Mouse (Mus musculus) macrophage (primary cell): ENCODE data around the gene Prss54. TPM values are rescaled to one million over a fixed set of nuclear protein-coding genes. Genes with fewer than 3 reads are reported as not detected.

Experiments used
- H3K27ac ChIP-seq: fragments of 350-480 bp; formaldehyde crosslinking; 2 replicates; pipeline ENCODE4 v1.9.0; 2021
- H3K36me3 ChIP-seq: fragments of 350-480 bp; formaldehyde crosslinking; 2 replicates; pipeline ENCODE4 v1.9.0; 2021; ENCODE audit errors: inconsistent target
- H3K4me3 ChIP-seq: fragments of 350-480 bp; formaldehyde crosslinking; 2 replicates; pipeline ENCODE4 v1.9.0; 2021; ENCODE audit errors: inconsistent target
- H3K79me2 ChIP-seq: fragments of 350-480 bp; formaldehyde crosslinking; 2 replicates; pipeline ENCODE4 v1.9.0; 2021; ENCODE audit errors: inconsistent target
- WGBS: methylation state at CpG from one replicate; pipeline ENCODE4 v1.1.7; 2026; ENCODE audit warnings: inconsistent platforms; ENCODE audit not compliant: missing documents; 5-methylcytosine and 5-hydroxymethylcytosine counted together
- polyA plus RNA-seq: library from polyadenylated mRNA; stranded (reverse); fragments of 250-400 nt; gene quantifications from 3 replicates; pipeline ENCODE4 v1.2.4, GENCODE M21; 2018; ENCODE audit warnings: inconsistent platforms

Prss54 gene
- polyA plus RNA-seq, 1 experiment from 2014 or later: not detected

- no peaks in the 10 kb centered on the region for H3K79me2 ChIP-seq
- H3K4me3 ChIP-seq: no peak overlapping the region
- H3K27ac ChIP-seq: no peak overlapping the region
- WGBS: 25% methylated on average over 12 of the region's 12 CpGs
- no peaks in the 10 kb centered on the region for H3K36me3 ChIP-seq
Measured at GRCm38 (mm10) chr8:95592131-95592780, 16.1 kb upstream of the Prss54 start.

- H3K27ac ChIP-seq: no peak overlapping the region
- no peaks in the 10 kb centered on the region for H3K79me2 ChIP-seq
- no peaks in the 10 kb centered on the region for H3K36me3 ChIP-seq
- no peak overlapping the region for H3K4me3 ChIP-seq
- WGBS: 86% methylated on average over 4 of the region's 4 CpGs
Measured at GRCm38 (mm10) chr8:95590539-95590938, 14.4 kb upstream of the Prss54 start.

- Histone ChIP-seq H3K36me3 (no peaks in the 10 kb centered on the region), H3K4me3 (no peak overlapping the region), H3K27ac (no peak overlapping the region), H3K79me2 (no peaks in the 10 kb centered on the region)
- 80% methylated on average over 10 of the region's 10 CpGs for WGBS
Measured at GRCm38 (mm10) chr8:95589282-95589681, 13.1 kb upstream of the Prss54 start.

GRCm38 (mm10) chr8:95587339-95587738 lies 11.2 kb upstream of the Prss54 start:
- Histone ChIP-seq H3K36me3 (no peaks in the 10 kb centered on the region), H3K79me2 (no peaks in the 10 kb centered on the region), H3K27ac (no peak overlapping the region), H3K4me3 (no peak overlapping the region)
- WGBS: 100% methylated on average over 1 of the region's 1 CpGs

- no peak overlapping the region for H3K27ac ChIP-seq
- H3K4me3 ChIP-seq: no peak overlapping the region
- 85% methylated on average over 5 of the region's 5 CpGs for WGBS
- no peaks in the 10 kb centered on the region for H3K36me3 ChIP-seq
- H3K79me2 ChIP-seq: no peaks in the 10 kb centered on the region
Measured at GRCm38 (mm10) chr8:95573146-95573545, 3.0 kb downstream of the Prss54 start.

GRCm38 (mm10) chr8:95566809-95567208 lies 9.3 kb downstream of the Prss54 start:
- H3K27ac ChIP-seq: no peak overlapping the region
- H3K36me3 ChIP-seq: no peaks in the 10 kb centered on the region
- 91% methylated on average over 6 of the region's 6 CpGs for WGBS
- no peak overlapping the region for H3K4me3 ChIP-seq
- H3K79me2 ChIP-seq: no peaks in the 10 kb centered on the region

- Histone ChIP-seq H3K36me3 (no peaks in the 10 kb centered on the region), H3K79me2 (no peaks in the 10 kb centered on the region), H3K4me3 (no peak overlapping the region), H3K27ac (no peak overlapping the region)
- WGBS: 92% methylated on average over 4 of the region's 4 CpGs
Measured at GRCm38 (mm10) chr8:95566217-95566616, 9.9 kb downstream of the Prss54 start.

- H3K36me3 ChIP-seq: no peaks in the 10 kb centered on the region
- WGBS: 80% methylated on average over 2 of the region's 2 CpGs
- H3K4me3 ChIP-seq: no peak overlapping the region
- H3K79me2 ChIP-seq: no peaks in the 10 kb centered on the region
- no peak overlapping the region for H3K27ac ChIP-seq
Measured at GRCm38 (mm10) chr8:95555963-95556362, 20.2 kb downstream of the Prss54 start.

GRCm38 (mm10) chr8:95551577-95551976 lies 24.6 kb downstream of the Prss54 start:
- WGBS: 91% methylated on average over 4 of the region's 4 CpGs
- Histone ChIP-seq H3K79me2 (no peaks in the 10 kb centered on the region), H3K36me3 (no peaks in the 10 kb centered on the region), H3K4me3 (no peak overlapping the region), H3K27ac (no peak overlapping the region)

GRCm38 (mm10) chr8:95549871-95550829 lies 26.0 kb downstream of the Prss54 start:
- no peaks in the 10 kb centered on the region for H3K79me2 ChIP-seq
- 85% methylated on average over 16 of the region's 16 CpGs for WGBS
- no peaks in the 10 kb centered on the region for H3K36me3 ChIP-seq
- no peak overlapping the region for H3K4me3 ChIP-seq
- H3K27ac ChIP-seq: no peak overlapping the region

GRCm38 (mm10) chr8:95547931-95548330 lies 28.2 kb downstream of the Prss54 start:
- 78% methylated on average over 8 of the region's 8 CpGs for WGBS
- H3K79me2 ChIP-seq: no peaks in the 10 kb centered on the region

GRCm38 (mm10) chr8:95546986-95547385 lies 29.2 kb downstream of the Prss54 start:
- Histone ChIP-seq H3K4me3 (no peak overlapping the region), H3K79me2 (no peaks in the 10 kb centered on the region), H3K36me3 (no peaks in the 10 kb centered on the region), H3K27ac (no peak overlapping the region)
- WGBS: 81% methylated on average over 4 of the region's 4 CpGs

More at GRCm38 (mm10) chr8:95547931-95548330, 28.2 kb downstream of the Prss54 start:
- no peak overlapping the region for H3K27ac ChIP-seq
- H3K4me3 ChIP-seq: no peak overlapping the region
- no peaks in the 10 kb centered on the region for H3K36me3 ChIP-seq

GRCm38 (mm10) chr8:95545815-95546214 lies 30.3 kb downstream of the Prss54 start:
- no peaks in the 10 kb centered on the region for H3K79me2 ChIP-seq
- H3K4me3 ChIP-seq: no peak overlapping the region
- H3K36me3 ChIP-seq: no peaks in the 10 kb centered on the region
- 93% methylated on average over 17 of the region's 17 CpGs for WGBS
- H3K27ac ChIP-seq: no peak overlapping the region

GRCm38 (mm10) chr8:95543065-95543464 lies 33.1 kb downstream of the Prss54 start:
- Histone ChIP-seq H3K36me3 (no peaks in the 10 kb centered on the region), H3K79me2 (no peaks in the 10 kb centered on the region), H3K4me3 (no peak overlapping the region), H3K27ac (no peak overlapping the region)
- 84% methylated on average over 2 of the region's 3 CpGs for WGBS

GRCm38 (mm10) chr8:95542191-95542590 lies 33.9 kb downstream of the Prss54 start:
- Histone ChIP-seq H3K36me3 (no peaks in the 10 kb centered on the region), H3K79me2 (no peaks in the 10 kb centered on the region), H3K27ac (no peak overlapping the region), H3K4me3 (no peak overlapping the region)
- WGBS: 91% methylated on average over 6 of the region's 6 CpGs
